Mouse (Mus musculus) kidney, embryonic 14.5 days (tissue): ENCODE measurements around the gene 4922502D21Rik. TPM values are rescaled to one million over a fixed set of nuclear protein-coding genes. Genes with fewer than 3 reads are reported as not detected.

ENCODE experiments used
- ATAC-seq: fragments of 200-750 bp; cut with Nextera tagmentation; 2 replicates; pipeline ENCODE4 v1.8.0; 2017; ENCODE audit warnings: moderate number of reproducible peaks, mild to moderate bottlenecking, moderate TSS enrichment, moderate library complexity; ENCODE audit not compliant: low FRiP score, low TSS enrichment
- H3K27ac ChIP-seq: fragments of 300-500 bp; sonication (generic); 2 replicates; pipeline ENCODE4 v1.5.1; 2014; ENCODE audit warnings: low read depth, mild to moderate bottlenecking, low read length, moderate library complexity, mixed read lengths
- H3K27me3 ChIP-seq: fragments of 300-500 bp; sonication (generic); 2 replicates; pipeline ENCODE4 v1.6.1; 2014; ENCODE audit warnings: mild to moderate bottlenecking, low read length; ENCODE audit not compliant: control insufficient read depth, insufficient read depth
- H3K36me3 ChIP-seq: fragments of 300-500 bp; sonication (generic); 2 replicates; pipeline ENCODE4 v1.6.1; 2014; ENCODE audit warnings: low read length, mixed read lengths; ENCODE audit not compliant: control insufficient read depth, insufficient read depth
- H3K4me1 ChIP-seq: fragments of 300-500 bp; sonication (generic); 2 replicates; pipeline ENCODE4 v1.6.1; 2014; ENCODE audit warnings: low read length, mixed read lengths; ENCODE audit not compliant: control insufficient read depth, insufficient read depth
- H3K4me2 ChIP-seq: fragments of 300-500 bp; sonication (generic); replicated peaks from 2 replicates; pipeline ENCODE4 v1.6.1; 2014; ENCODE audit warnings: low read depth, mild to moderate bottlenecking, low read length
- H3K4me3 ChIP-seq: fragments of 300-500 bp; sonication (generic); 2 replicates; pipeline ENCODE4 v1.5.1; 2014; ENCODE audit warnings: mild to moderate bottlenecking, low read length
- H3K9ac ChIP-seq: fragments of 300-500 bp; sonication (generic); 2 replicates; pipeline ENCODE4 v1.6.1; 2014; ENCODE audit warnings: low read depth, mild to moderate bottlenecking, low read length, moderate library complexity
- H3K9me3 ChIP-seq: fragments of 300-500 bp; sonication (generic); 2 replicates; pipeline ENCODE4 v1.6.1; 2016; ENCODE audit warnings: low read length; ENCODE audit not compliant: control insufficient read depth
- WGBS: fragments of 180-500 bp; shearing (Covaris S2); extraction: QIAGEN DNeasy Blood & Tissue Kit; methylation state at CpG from one replicate; pipeline ENCODE4 v1.1.7; 2014; 5-methylcytosine and 5-hydroxymethylcytosine counted together
- polyA plus RNA-seq: library from polyadenylated mRNA; unstranded; fragments of >200 nt; fragmentation: Nextera tagmentation; extraction: Ambion mirVana; gene quantifications from 2 replicates; pipeline ENCODE4 v1.2.1, GENCODE M21; 2014

4922502D21Rik gene
- polyA plus RNA-seq, 1 experiment from 2014 or later: not detected

GRCm38 (mm10) chr6:129318395-129318794 is 13.2 kb downstream of the 4922502D21Rik start:
- no peaks in the 10 kb centered on the region for H3K27me3 ChIP-seq

GRCm38 (mm10) chr6:129316463-129316862 is 15.1 kb downstream of the 4922502D21Rik start:
- no peak overlapping the region for H3K27ac ChIP-seq
- H3K36me3 ChIP-seq: no peaks in the 10 kb centered on the region
- H3K4me3 ChIP-seq: no peak overlapping the region
- H3K4me1 ChIP-seq: no peaks in the 10 kb centered on the region
- no peak overlapping the region for H3K4me2 ChIP-seq
- no peak overlapping the region for H3K9ac ChIP-seq
- H3K9me3 ChIP-seq: no peaks in the 10 kb centered on the region
- ATAC-seq: no peak
- no peaks in the 10 kb centered on the region for H3K27me3 ChIP-seq
- 73% methylated on average over 2 of the region's 2 CpGs for WGBS

More at GRCm38 (mm10) chr6:129318395-129318794, 13.2 kb downstream of the 4922502D21Rik start:
- Histone ChIP-seq H3K27ac (no peak overlapping the region), H3K4me3 (no peak overlapping the region), H3K36me3 (no peaks in the 10 kb centered on the region), H3K9me3 (no peaks in the 10 kb centered on the region), H3K9ac (no peak overlapping the region), H3K4me2 (no peak overlapping the region), H3K4me1 (no peaks in the 10 kb centered on the region)
- 77% methylated on average over 1 of the region's 1 CpGs for WGBS
- no peak for ATAC-seq

- no peak overlapping the region for H3K4me3 ChIP-seq
- no peak for ATAC-seq
- H3K27ac ChIP-seq: no peak overlapping the region
- no peaks in the 10 kb centered on the region for H3K36me3 ChIP-seq
- no peaks in the 10 kb centered on the region for H3K9me3 ChIP-seq
- H3K9ac ChIP-seq: no peak overlapping the region
- no peaks in the 10 kb centered on the region for H3K27me3 ChIP-seq
- WGBS: 82% methylated on average over 1 of the region's 1 CpGs
- H3K4me2 ChIP-seq: no peak overlapping the region
- H3K4me1 ChIP-seq: no peaks in the 10 kb centered on the region
Observed at GRCm38 (mm10) chr6:129315698-129316097, 15.9 kb downstream of the 4922502D21Rik start.

- H3K4me2 ChIP-seq: no peak overlapping the region
- no peak overlapping the region for H3K9ac ChIP-seq
- no peaks in the 10 kb centered on the region for H3K4me1 ChIP-seq
- no peaks in the 10 kb centered on the region for H3K27me3 ChIP-seq
- no peak for ATAC-seq
- H3K4me3 ChIP-seq: no peak overlapping the region
- H3K36me3 ChIP-seq: no peaks in the 10 kb centered on the region
- WGBS: 88% methylated on average over 3 of the region's 3 CpGs
- H3K27ac ChIP-seq: no peak overlapping the region
- H3K9me3 ChIP-seq: no peaks in the 10 kb centered on the region
Observed at GRCm38 (mm10) chr6:129314655-129315168, 16.9 kb downstream of the 4922502D21Rik start.

GRCm38 (mm10) chr6:129312499-129312898 is 19.1 kb downstream of the 4922502D21Rik start:
- no peak overlapping the region for H3K27ac ChIP-seq
- no peak overlapping the region for H3K4me2 ChIP-seq
- H3K9ac ChIP-seq: no peak overlapping the region
- no peaks in the 10 kb centered on the region for H3K36me3 ChIP-seq
- H3K4me1 ChIP-seq: no peaks in the 10 kb centered on the region
- 72% methylated on average over 3 of the region's 3 CpGs for WGBS
- no peaks in the 10 kb centered on the region for H3K27me3 ChIP-seq
- ATAC-seq: no peak
- no peak overlapping the region for H3K4me3 ChIP-seq
- no peaks in the 10 kb centered on the region for H3K9me3 ChIP-seq

- H3K9ac ChIP-seq: no peak overlapping the region
- ATAC-seq: no peak
- H3K4me3 ChIP-seq: no peak overlapping the region
- no peaks in the 10 kb centered on the region for H3K36me3 ChIP-seq
- H3K4me2 ChIP-seq: no peak overlapping the region
- no peaks in the 10 kb centered on the region for H3K9me3 ChIP-seq
- no peak overlapping the region for H3K27ac ChIP-seq
- H3K4me1 ChIP-seq: no peaks in the 10 kb centered on the region
- 68% methylated on average over 1 of the region's 1 CpGs for WGBS
- no peaks in the 10 kb centered on the region for H3K27me3 ChIP-seq
Observed at GRCm38 (mm10) chr6:129304180-129304579, 27.4 kb downstream of the 4922502D21Rik start.

GRCm38 (mm10) chr6:129288708-129289107 is 42.9 kb downstream of the 4922502D21Rik start:
- H3K27ac ChIP-seq: no peak overlapping the region
- no peak for ATAC-seq

GRCm38 (mm10) chr6:129284384-129285104 is 47.1 kb downstream of the 4922502D21Rik start:
- Histone ChIP-seq H3K4me2 (no peak overlapping the region), H3K27me3 (no peaks in the 10 kb centered on the region), H3K36me3 (no peaks in the 10 kb centered on the region), H3K9me3 (no peaks in the 10 kb centered on the region), H3K27ac (no peak overlapping the region), H3K9ac (no peak overlapping the region), H3K4me1 (no peaks in the 10 kb centered on the region), H3K4me3 (no peak overlapping the region)
- no peak for ATAC-seq
- whole genome bisulfite sequencing: 69% methylated on average over 7 of the region's 7 CpGs

More at GRCm38 (mm10) chr6:129288708-129289107, 42.9 kb downstream of the 4922502D21Rik start:
- Histone ChIP-seq H3K4me2 (no peak overlapping the region), H3K4me1 (no peaks in the 10 kb centered on the region), H3K9me3 (no peaks in the 10 kb centered on the region), H3K4me3 (no peak overlapping the region), H3K9ac (no peak overlapping the region), H3K27me3 (no peaks in the 10 kb centered on the region), H3K36me3 (no peaks in the 10 kb centered on the region)

- Histone ChIP-seq H3K4me2 (no peak overlapping the region), H3K27me3 (no peaks in the 10 kb centered on the region), H3K4me3 (no peak overlapping the region), H3K9ac (no peak overlapping the region), H3K4me1 (no peaks in the 10 kb centered on the region), H3K36me3 (no peaks in the 10 kb centered on the region), H3K27ac (no peak overlapping the region), H3K9me3 (no peaks in the 10 kb centered on the region)
- ATAC-seq: no peak
- 60% methylated on average over 3 of the region's 3 CpGs for WGBS
Observed at GRCm38 (mm10) chr6:129283271-129283670, 48.3 kb downstream of the 4922502D21Rik start.
